ENCODE assay signal across 7 mouse cellular contexts in genomic region chr2:33546879-33547278, GRCm38 (mm10).
DNase-seq lines count a peak whose midpoint lies in the region; ATAC-seq and TF ChIP-seq lines count a peak whose summit lies in the region.

No protein-coding gene starts in this region.

- peak; percentile 87 for ATAC-seq in lung, embryonic 16.5 days (ENCODE audit: low read depth)

- TF ChIP-seq CTCF in lung, adult 2 months (IDR thresholded peaks at IDR 0.05; ENCODE audit: insufficient read depth, low read length), result no peak
- TF ChIP-seq CTCF in olfactory bulb, adult 2 months (IDR thresholded peaks at IDR 0.05; ENCODE audit: insufficient read depth, low read depth, low read length), result no peak

- H3K9ac ChIP-seq in lung, embryonic 16.5 days (ENCODE audit: low read length), result no peak overlapping the region

- peak overlapping the region; percentile 39; the same call in 1 of the 2 replicates for H3K27ac ChIP-seq in lung, embryonic 16.5 days (ENCODE audit: low read length)
- H3K27ac ChIP-seq in olfactory bulb, adult 2 months (ENCODE audit: insufficient read depth, low read depth, low read length), result peak overlapping the region; percentile 97

- H3K9me3 ChIP-seq in lung, embryonic 16.5 days (ENCODE audit: control insufficient read depth, low read length), result no peaks in the 10 kb centered on the region

- intact Hi-C loops in left cerebral cortex, postnatal 14 days (cut with DNase I), result no loop called here

- H3K4me2 ChIP-seq in lung, embryonic 16.5 days (ENCODE audit: low read depth, low read length), result no peak overlapping the region; the same call in 1 of the 2 replicates

- H3K4me1 ChIP-seq in lung, embryonic 16.5 days (replicated peaks; ENCODE audit: control insufficient read depth, insufficient read depth, low read length), result peaks cover 19% of the 10 kb centered on the region
- H3K4me1 ChIP-seq in lung, adult 2 months (ENCODE audit: control insufficient read depth, insufficient read depth, low read length), result no peaks in the 10 kb centered on the region
- H3K4me1 ChIP-seq in olfactory bulb, adult 2 months (ENCODE audit: control insufficient read depth, insufficient read depth, low read length), result peaks cover 32% of the 10 kb centered on the region

- WGBS in lung, embryonic 16.5 days, result 6% methylated on average over 6 of the region's 6 CpGs
- 26% methylated on average over 6 of the region's 6 CpGs for WGBS in lung, adult 2 months
- WGBS in olfactory bulb, adult 2 months, result 9% methylated on average over 6 of the region's 6 CpGs

- DNase-seq in lung, adult 2 months, result no peak
- peak; percentile 99 for DNase-seq in cerebellum, adult 9-10 months
- peak; percentile 94 to 99 for DNase-seq in frontal cortex, adult 2 months (ENCODE audit: extremely low spot score in 1 of 2, low spot score in 1 of 2)
- DNase-seq in left cerebral cortex, postnatal 14 days (ENCODE audit: low spot score in 2 of 2), result peak; percentile 96 to 99
- DNase-seq in yolk sac, embryonic 10.5 days (ENCODE audit: low spot score), result no peak

- H3K4me3 ChIP-seq in lung, embryonic 16.5 days (ENCODE audit: low read length), result no peak overlapping the region
- no peak overlapping the region for H3K4me3 ChIP-seq in lung, adult 2 months (replicated peaks; ENCODE audit: extremely low read depth, low read depth, low read length)
- H3K4me3 ChIP-seq in olfactory bulb, adult 2 months (ENCODE audit: insufficient read depth, low read depth, low read length), result no peak overlapping the region

- H3K36me3 ChIP-seq in lung, embryonic 16.5 days (ENCODE audit: control insufficient read depth, insufficient read depth, low read length), result no peaks in the 10 kb centered on the region

- TF ChIP-seq POLR2A in lung, adult 2 months (IDR thresholded peaks at IDR 0.05; ENCODE audit: borderline replicate concordance, extremely low read depth, low read depth, low read length), result no peak
- no peak for TF ChIP-seq POLR2A in olfactory bulb, adult 2 months (IDR thresholded peaks at IDR 0.05; ENCODE audit: insufficient read depth, low read depth, low read length)

- H3K27me3 ChIP-seq in lung, embryonic 16.5 days (ENCODE audit: control insufficient read depth, insufficient read depth, low read depth, low read length), result peaks cover 26% of the 10 kb centered on the region

Comparison
In these comparisons a context has a peak if more than half of its experiments do, and no peak if none do; other contexts are left out.
1. DNase-seq: peak in cerebellum, adult 9-10 months (single experiment), frontal cortex, adult 2 months (2 of 2) and left cerebral cortex, postnatal 14 days (2 of 2); none in lung, adult 2 months (single experiment) and yolk sac, embryonic 10.5 days (single experiment).